Comparison of ENCODE assay signal across 26 mouse cellular contexts in the genomic region with DNA sequence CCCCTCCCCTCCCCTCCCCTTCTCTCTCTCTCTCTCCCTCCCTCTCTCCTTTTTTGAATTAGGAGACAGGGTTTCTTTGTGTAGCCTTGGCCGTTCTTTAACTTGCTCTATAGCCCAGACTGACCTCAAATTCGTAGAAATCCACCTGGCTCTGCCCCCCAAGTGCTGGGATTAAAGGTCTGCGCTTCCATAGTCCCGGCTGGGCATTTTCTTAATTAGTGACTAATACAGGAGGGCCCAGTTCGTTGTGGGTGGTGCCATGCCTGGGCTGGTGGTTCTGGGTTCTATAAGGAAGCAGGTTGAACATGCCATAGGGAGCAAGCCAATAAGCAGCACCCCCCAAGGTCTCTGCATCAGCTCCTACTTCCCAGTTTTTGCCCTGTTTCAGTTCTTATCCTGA. TPM values are rescaled to one million over a fixed set of nuclear protein-coding genes. Genes with fewer than 3 reads are reported as not detected.
A peak's percentile ranks its signal among the peaks of the same experiment; 100 is the strongest.
DNase-seq lines count a peak whose midpoint lies in the region; ATAC-seq and TF ChIP-seq lines count a peak whose summit lies in the region.
"Had no signal": no experiment of that assay in that cellular context is flagged by ENCODE, and none has a peak within 500 bp of the region (broad histone marks: within the 10 kb centered on the region; RNA-seq: fewer than 3 reads in every experiment).

No protein-coding gene starts in this region.

- H3K27ac ChIP-seq in kidney, embryonic 14.5 days (ENCODE audit: low read depth, low read length) = no peak overlapping the region
- H3K27ac ChIP-seq in liver, postnatal 0 days (ENCODE audit: low read depth) = 0 out of 2 replicates have a peak overlapping the region, but pooled peaks have one; percentile 13
- H3K27ac ChIP-seq in kidney, postnatal 0 days = 0 out of 2 replicates have a peak overlapping the region, but pooled peaks have one; percentile 25
- peak overlapping the region; percentile 10; the same call in 1 of the 2 replicates for H3K27ac ChIP-seq in small intestine, adult 2 months (ENCODE audit: insufficient read depth, low read depth, low read length)
- H3K27ac ChIP-seq: hindbrain, embryonic 15.5 days; layer of hippocampus, adult 2 months; left cerebral cortex, adult 2 months; limb, embryonic 12.5 days; neural tube, embryonic 12.5 days had no signal

- H3K36me3 ChIP-seq in kidney, embryonic 14.5 days (ENCODE audit: control insufficient read depth, insufficient read depth, low read length) = no peaks in the 10 kb centered on the region
- H3K36me3 ChIP-seq in liver, postnatal 0 days (replicated peaks; ENCODE audit: insufficient read depth, low read length) = no peaks in the 10 kb centered on the region
- H3K36me3 ChIP-seq in kidney, postnatal 0 days (ENCODE audit: insufficient read depth, low read length) = no peaks in the 10 kb centered on the region
- H3K36me3 ChIP-seq in small intestine, adult 2 months (ENCODE audit: control insufficient read depth, insufficient read depth, low read length) = no peaks in the 10 kb centered on the region
- H3K36me3 ChIP-seq: hindbrain, embryonic 15.5 days; limb, embryonic 12.5 days; liver, embryonic 12.5 days; neural tube, embryonic 12.5 days had no signal

- H3K4me1 ChIP-seq in kidney, embryonic 14.5 days (ENCODE audit: control insufficient read depth, insufficient read depth, low read length) = peaks cover 19% of the 10 kb centered on the region
- peaks cover 52% of the 10 kb centered on the region for H3K4me1 ChIP-seq in liver, postnatal 0 days (ENCODE audit: insufficient read depth)
- H3K4me1 ChIP-seq in kidney, postnatal 0 days (replicated peaks; ENCODE audit: insufficient read depth, low read length) = peaks cover 22% of the 10 kb centered on the region
- peaks cover 26% of the 10 kb centered on the region; the same call in 1 of the 2 replicates for H3K4me1 ChIP-seq in small intestine, adult 2 months (ENCODE audit: control insufficient read depth, insufficient read depth, insufficient read length, low read length)

- H3K9me3 ChIP-seq in kidney, embryonic 14.5 days (ENCODE audit: control insufficient read depth, low read length) = no peaks in the 10 kb centered on the region
- H3K9me3 ChIP-seq in liver, postnatal 0 days (ENCODE audit: low read length) = no peaks in the 10 kb centered on the region
- H3K9me3 ChIP-seq in kidney, postnatal 0 days (replicated peaks; ENCODE audit: low read length) = no peaks in the 10 kb centered on the region
- H3K9me3 ChIP-seq: hindbrain, embryonic 15.5 days; limb, embryonic 12.5 days; liver, embryonic 12.5 days; neural tube, embryonic 12.5 days had no signal

- no peak for TF ChIP-seq CTCF in liver, postnatal 0 days (IDR thresholded peaks at IDR 0.05; ENCODE audit: low read depth)
- TF ChIP-seq CTCF in kidney, postnatal 0 days (IDR thresholded peaks at IDR 0.05; ENCODE audit: low read depth) = no peak
- TF ChIP-seq CTCF in small intestine, adult 2 months (IDR thresholded peaks at IDR 0.05; ENCODE audit: extremely low read depth, insufficient read length, insufficient replicate concordance, low read depth, low read length) = no peak

- WGBS in kidney, embryonic 14.5 days = 58% methylated on average over 5 of the region's 5 CpGs
- 66% methylated on average over 5 of the region's 5 CpGs for WGBS in liver, postnatal 0 days (ENCODE audit: insufficient replicate concordance)
- WGBS in kidney, postnatal 0 days = 45% methylated on average over 5 of the region's 5 CpGs
- 40% methylated on average over 5 of the region's 5 CpGs for WGBS in small intestine, adult 2 months

- ATAC-seq in kidney, embryonic 14.5 days (ENCODE audit: low FRiP score, low TSS enrichment) = no peak
- no peak for ATAC-seq in liver, postnatal 0 days
- ATAC-seq in kidney, postnatal 0 days (replicated peaks; ENCODE audit: low FRiP score, low read depth) = no peak
- ATAC-seq: forebrain, embryonic 14.5 days; liver, embryonic 12.5 days; midbrain, embryonic 16.5 days had no signal

- DNase-seq in kidney, adult 11 months = peak; percentile 71
- no peak for DNase-seq in liver, postnatal 0 days
- DNase-seq in liver = no peak
- no peak for DNase-seq in kidney, postnatal 0 days (ENCODE audit: low spot score)
- no peak for DNase-seq in lung, postnatal 4 days
- DNase-seq: cerebellum, adult 18-20 months; cerebellum, postnatal 10 days; gastrocnemius, postnatal 25 days; heart, adult 18-20 months; heart, postnatal 4 days; lung, adult 2 months; lung, postnatal 10 days; right cerebral cortex, postnatal 4 days; thymus, postnatal 4 days had no signal

- no peak overlapping the region for H3K4me3 ChIP-seq in kidney, embryonic 14.5 days (ENCODE audit: low read length)
- no peak overlapping the region for H3K4me3 ChIP-seq in liver, postnatal 0 days (ENCODE audit: low read depth, low read length)
- H3K4me3 ChIP-seq in kidney, postnatal 0 days (replicated peaks; ENCODE audit: low read depth, low read length) = no peak overlapping the region
- H3K4me3 ChIP-seq in small intestine, adult 2 months (ENCODE audit: low read depth, low read length) = no peak overlapping the region
- H3K4me3 ChIP-seq: erythroblast, embryonic 14.5 days; hindbrain, embryonic 15.5 days; layer of hippocampus, adult 2 months; left cerebral cortex, adult 2 months; limb, embryonic 12.5 days; liver, embryonic 12.5 days; neural tube, embryonic 12.5 days had no signal

- no peaks in the 10 kb centered on the region for H3K27me3 ChIP-seq in kidney, embryonic 14.5 days (ENCODE audit: control insufficient read depth, insufficient read depth, low read length)
- no peaks in the 10 kb centered on the region for H3K27me3 ChIP-seq in liver, postnatal 0 days (ENCODE audit: insufficient read depth, low read length)
- H3K27me3 ChIP-seq in kidney, postnatal 0 days (ENCODE audit: insufficient read depth, low read length) = no peaks in the 10 kb centered on the region
- H3K27me3 ChIP-seq in small intestine, adult 2 months (ENCODE audit: control insufficient read depth, insufficient read depth, low read length) = no peaks in the 10 kb centered on the region
- H3K27me3 ChIP-seq: hindbrain, embryonic 15.5 days; limb, embryonic 12.5 days; neural tube, embryonic 12.5 days had no signal

- TF ChIP-seq POLR2A in small intestine, adult 2 months (IDR thresholded peaks at IDR 0.05; ENCODE audit: low read depth, low read length) = no peak

- no peak overlapping the region for H3K9ac ChIP-seq in kidney, embryonic 14.5 days (ENCODE audit: low read depth, low read length)
- no peak overlapping the region for H3K9ac ChIP-seq in liver, postnatal 0 days (replicated peaks)
- no peak overlapping the region for H3K9ac ChIP-seq in kidney, postnatal 0 days (ENCODE audit: low read depth, low read length)
- H3K9ac ChIP-seq: hindbrain, embryonic 15.5 days; limb, embryonic 12.5 days; liver, embryonic 12.5 days; neural tube, embryonic 12.5 days had no signal

- no peak for TF ChIP-seq EP300 in liver, postnatal 0 days (IDR thresholded peaks at IDR 0.05; ENCODE audit: low read depth)

- H3K4me2 ChIP-seq in kidney, embryonic 14.5 days (replicated peaks; ENCODE audit: low read depth, low read length) = no peak overlapping the region
- no peak overlapping the region for H3K4me2 ChIP-seq in liver, postnatal 0 days (ENCODE audit: low read depth, low read length)
- no peak overlapping the region for H3K4me2 ChIP-seq in kidney, postnatal 0 days (ENCODE audit: low read length)
- H3K4me2 ChIP-seq: heart, embryonic 11.5 days; hindbrain, embryonic 15.5 days; limb, embryonic 12.5 days; liver, embryonic 12.5 days; neural tube, embryonic 12.5 days had no signal

RNA-seq across cellular contexts. Expression of gene Sema4b, which starts 2.7 kb away (rescaled TPM):
- polyA plus RNA-seq in kidney, embryonic 14.5 days (2014; fragmentation: Nextera tagmentation; extraction: Ambion mirVana) = 13.0 and 19.9 TPM in 2 replicates
- polyA plus RNA-seq in liver, postnatal 0 days (2015; fragmentation: Nextera tagmentation; extraction: Ambion mirVana) = 11.7 and 13.5 TPM in 2 replicates
- polyA plus RNA-seq in kidney, postnatal 0 days (2015; fragmentation: Nextera tagmentation; extraction: Ambion mirVana) = 20.7 and 21.2 TPM in 2 replicates
- 47.9 and 84.4 TPM in 2 replicates for polyA plus RNA-seq in small intestine, adult 2 months (2012; rRNA removed)

RNA-seq across cellular contexts. Expression of gene Cib1, which starts 48.6 kb away (rescaled TPM):
- polyA plus RNA-seq in kidney, embryonic 14.5 days (2014; fragmentation: Nextera tagmentation; extraction: Ambion mirVana) = 100 and 139 TPM in 2 replicates
- polyA plus RNA-seq in liver, postnatal 0 days (2015; fragmentation: Nextera tagmentation; extraction: Ambion mirVana) = 79.4 and 89.2 TPM in 2 replicates
- 165 and 188 TPM in 2 replicates for polyA plus RNA-seq in kidney, postnatal 0 days (2015; fragmentation: Nextera tagmentation; extraction: Ambion mirVana)
- 318 and 530 TPM in 2 replicates for polyA plus RNA-seq in small intestine, adult 2 months (2012; rRNA removed)

RNA-seq across cellular contexts. Expression of gene Gdpgp1, which starts 48.7 kb away (rescaled TPM):
- polyA plus RNA-seq in kidney, embryonic 14.5 days (2014; fragmentation: Nextera tagmentation; extraction: Ambion mirVana) = 3.3 and 5.3 TPM in 2 replicates
- 1.5 and 1.6 TPM in 2 replicates for polyA plus RNA-seq in liver, postnatal 0 days (2015; fragmentation: Nextera tagmentation; extraction: Ambion mirVana)
- 2.1 and 2.9 TPM in 2 replicates for polyA plus RNA-seq in kidney, postnatal 0 days (2015; fragmentation: Nextera tagmentation; extraction: Ambion mirVana)
- 2.3 and 3.2 TPM in 2 replicates for polyA plus RNA-seq in small intestine, adult 2 months (2012; rRNA removed)
